9 mouse cellular contexts compared by ENCODE assay signal in genomic region chr13:76759832-76760490, GRCm38 (mm10).
DNase-seq lines count a peak whose midpoint lies in the region; ATAC-seq and TF ChIP-seq lines count a peak whose summit lies in the region.
"Had no signal": no experiment of that assay in that cellular context is flagged by ENCODE, and none has a peak within 500 bp of the region (broad histone marks: within the 10 kb centered on the region; RNA-seq: fewer than 3 reads in every experiment).

No protein-coding gene starts in this region.

- H3K27ac ChIP-seq in intestine, embryonic 14.5 days (ENCODE audit: low read depth): no peak overlapping the region
- no peak overlapping the region for H3K27ac ChIP-seq in intestine, embryonic 16.5 days (ENCODE audit: low read length)
- H3K27ac ChIP-seq in MEL (ENCODE audit: control insufficient read depth, low read depth, low read length): no peak overlapping the region
- no peak overlapping the region for H3K27ac ChIP-seq in neural tube, embryonic 11.5 days (ENCODE audit: low read depth, low read length)
- H3K27ac ChIP-seq: embryonic facial prominence, embryonic 13.5 days had no signal

- no peaks in the 10 kb centered on the region for H3K4me1 ChIP-seq in intestine, embryonic 14.5 days (replicated peaks; ENCODE audit: control insufficient read depth, insufficient read depth, low read length)
- H3K4me1 ChIP-seq in intestine, embryonic 16.5 days (ENCODE audit: control insufficient read depth, insufficient read depth, low read length): no peaks in the 10 kb centered on the region
- no peaks in the 10 kb centered on the region for H3K4me1 ChIP-seq in MEL (ENCODE audit: control insufficient read depth in 1 of 2, insufficient read depth in 2 of 2, low read length in 2 of 2)
- H3K4me1 ChIP-seq in neural tube, embryonic 11.5 days (ENCODE audit: control insufficient read depth, insufficient read depth, low read length): no peaks in the 10 kb centered on the region

- DNase-seq in intestine, embryonic 14.5 days (ENCODE audit: low spot score): peak; percentile 57
- DNase-seq in MEL (ENCODE audit: low read depth, low spot score): peak; percentile 67
- DNase-seq in cerebellum, postnatal 10 days: peak; percentile 64 to 76
- DNase-seq in heart, postnatal 36 days: peak; percentile 16 to 18
- DNase-seq in left cerebral cortex, postnatal 4 days: peak; percentile 22
- peak; percentile 58 for DNase-seq in neural tube, embryonic 11.5 days (ENCODE audit: low spot score)
- DNase-seq in ovary, postnatal 36 days (ENCODE audit: low spot score): no peak

- H3K36me3 ChIP-seq in intestine, embryonic 14.5 days (ENCODE audit: control insufficient read depth, insufficient read depth, low read length): no peaks in the 10 kb centered on the region
- H3K36me3 ChIP-seq in intestine, embryonic 16.5 days (ENCODE audit: control insufficient read depth, insufficient read depth, low read length): no peaks in the 10 kb centered on the region
- no peaks in the 10 kb centered on the region for H3K36me3 ChIP-seq in MEL (ENCODE audit: control insufficient read depth in 1 of 2, insufficient read depth in 2 of 2, low read length in 2 of 2)
- H3K36me3 ChIP-seq in neural tube, embryonic 11.5 days (ENCODE audit: control insufficient read depth, insufficient read depth, low read length): no peaks in the 10 kb centered on the region
- H3K36me3 ChIP-seq: embryonic facial prominence, embryonic 13.5 days had no signal

- 32% methylated on average over 6 of the region's 6 CpGs for WGBS in intestine, embryonic 14.5 days
- 31% methylated on average over 6 of the region's 6 CpGs for WGBS in intestine, embryonic 16.5 days
- WGBS in neural tube, embryonic 11.5 days: 26% methylated on average over 6 of the region's 6 CpGs

- H3K79me2 ChIP-seq in MEL (ENCODE audit: control insufficient read depth, insufficient read depth, low read length, poor library complexity): no peaks in the 10 kb centered on the region

- H3K27me3 ChIP-seq in intestine, embryonic 14.5 days (replicated peaks; ENCODE audit: control insufficient read depth, insufficient read depth, low read length): no peaks in the 10 kb centered on the region
- H3K27me3 ChIP-seq in intestine, embryonic 16.5 days (replicated peaks; ENCODE audit: control insufficient read depth, insufficient read depth, low read length): no peaks in the 10 kb centered on the region
- no peaks in the 10 kb centered on the region for H3K27me3 ChIP-seq in MEL (ENCODE audit: control insufficient read depth in 1 of 2, insufficient read depth in 2 of 2, low read length in 2 of 2)
- H3K27me3 ChIP-seq in neural tube, embryonic 11.5 days (ENCODE audit: control insufficient read depth, insufficient read depth, low read length): no peaks in the 10 kb centered on the region
- H3K27me3 ChIP-seq: embryonic facial prominence, embryonic 13.5 days had no signal

- intact Hi-C loops in heart, postnatal 36 days (cut with DNase I): no loop called here
- intact Hi-C loops in left cerebral cortex, postnatal 4 days (cut with DNase I): no loop called here

- TF ChIP-seq CTCF in MEL (IDR thresholded peaks at IDR 0.05 in 2 of 3, conservative IDR thresholded peaks at IDR 0.05 in 1 of 3; ENCODE audit: control insufficient read depth in 1 of 3, insufficient read depth in 1 of 3, low read depth in 2 of 3, low read length in 3 of 3, poor library complexity in 1 of 3, severe bottlenecking in 1 of 3): peak; percentile 42 to 76 (median 59); a peak in 5 of 6 replicates

- H3K9me3 ChIP-seq in intestine, embryonic 14.5 days (ENCODE audit: control insufficient read depth, low read length): no peaks in the 10 kb centered on the region
- no peaks in the 10 kb centered on the region for H3K9me3 ChIP-seq in intestine, embryonic 16.5 days (ENCODE audit: control insufficient read depth, low read length)
- no peaks in the 10 kb centered on the region for H3K9me3 ChIP-seq in MEL (replicated peaks; ENCODE audit: insufficient read depth, low read length)
- no peaks in the 10 kb centered on the region for H3K9me3 ChIP-seq in neural tube, embryonic 11.5 days (ENCODE audit: control insufficient read depth, low read length)
- H3K9me3 ChIP-seq: embryonic facial prominence, embryonic 13.5 days had no signal

- peak; percentile 82 for TF ChIP-seq RAD21 in MEL (IDR thresholded peaks at IDR 0.05; ENCODE audit: low read depth, low read length)

- H3K9ac ChIP-seq in intestine, embryonic 14.5 days (ENCODE audit: low read length): no peak overlapping the region
- H3K9ac ChIP-seq in intestine, embryonic 16.5 days (ENCODE audit: low read depth, low read length): no peak overlapping the region
- no peak overlapping the region for H3K9ac ChIP-seq in MEL (ENCODE audit: control insufficient read depth, low read depth, low read length, poor library complexity, severe bottlenecking)
- H3K9ac ChIP-seq in neural tube, embryonic 11.5 days (ENCODE audit: low read length): no peak overlapping the region
- H3K9ac ChIP-seq: embryonic facial prominence, embryonic 13.5 days had no signal

- H3K4me2 ChIP-seq in intestine, embryonic 14.5 days (ENCODE audit: low read length): no peak overlapping the region
- no peak overlapping the region for H3K4me2 ChIP-seq in intestine, embryonic 16.5 days (ENCODE audit: low read depth, low read length)
- no peak overlapping the region for H3K4me2 ChIP-seq in neural tube, embryonic 11.5 days (ENCODE audit: low read depth)
- H3K4me2 ChIP-seq: embryonic facial prominence, embryonic 13.5 days had no signal

- TF ChIP-seq POLR2A in MEL (IDR thresholded peaks at IDR 0.05; ENCODE audit: control insufficient read depth in 1 of 2, insufficient read depth in 1 of 2, low read depth in 1 of 2, low read length in 2 of 2, poor library complexity in 1 of 2): no peak

- ATAC-seq in intestine, embryonic 14.5 days (replicated peaks; ENCODE audit: low FRiP score, low TSS enrichment, low read depth): no peak
- no peak for ATAC-seq in intestine, embryonic 16.5 days
- ATAC-seq in neural tube, embryonic 11.5 days (ENCODE audit: insufficient read depth, low FRiP score, low TSS enrichment): peak; percentile 27; the same call in 1 of the 2 replicates

- TF ChIP-seq EP300 in MEL (IDR thresholded peaks at IDR 0.05; ENCODE audit: low read depth in 1 of 2, low read length in 2 of 2): no peak

- H3K4me3 ChIP-seq in intestine, embryonic 14.5 days (ENCODE audit: low read depth, low read length): no peak overlapping the region
- H3K4me3 ChIP-seq in intestine, embryonic 16.5 days (ENCODE audit: low read length): no peak overlapping the region
- H3K4me3 ChIP-seq in MEL (ENCODE audit: control insufficient read depth in 1 of 2, insufficient read depth in 1 of 2, low read depth in 2 of 2, low read length in 2 of 2): no peak overlapping the region
- no peak overlapping the region for H3K4me3 ChIP-seq in neural tube, embryonic 11.5 days (ENCODE audit: low read depth, low read length)
- H3K4me3 ChIP-seq: embryonic facial prominence, embryonic 13.5 days had no signal

TF ChIP-seq in MEL, 35 proteins besides CTCF, POLR2A, EP300 and RAD21:
- TF ChIP-seq SMC3 (IDR thresholded peaks at IDR 0.05; ENCODE audit: low read depth, low read length) (peak; percentile 65), ZC3H11A (IDR thresholded peaks at IDR 0.05; ENCODE audit: low read depth, low read length) (peak; percentile 39; the same call in 1 of the 2 replicates), ELF1 (IDR thresholded peaks at IDR 0.05; ENCODE audit: low read depth, low read length) (no peak), ZKSCAN1 (IDR thresholded peaks at IDR 0.05; ENCODE audit: low read depth, low read length) (no peak)
